Mouse (Mus musculus) olfactory bulb, adult 2 months (tissue): ENCODE results near the gene Zdhhc14.

Experiments
- CTCF ChIP-seq: fragments of 200-500 bp; IDR thresholded peaks from 2 replicates; pipeline ENCODE4 v1.5.1; 2012; ENCODE audit warnings: low read depth, mild to moderate bottlenecking, low read length, moderate library complexity; ENCODE audit not compliant: insufficient read depth
- POLR2A ChIP-seq: fragments of 200-500 bp; IDR thresholded peaks from 2 replicates; pipeline ENCODE4 v1.6.1; 2012; ENCODE audit warnings: mild to moderate bottlenecking, low read depth, low read length, moderate library complexity; ENCODE audit not compliant: insufficient read depth

DNA sequence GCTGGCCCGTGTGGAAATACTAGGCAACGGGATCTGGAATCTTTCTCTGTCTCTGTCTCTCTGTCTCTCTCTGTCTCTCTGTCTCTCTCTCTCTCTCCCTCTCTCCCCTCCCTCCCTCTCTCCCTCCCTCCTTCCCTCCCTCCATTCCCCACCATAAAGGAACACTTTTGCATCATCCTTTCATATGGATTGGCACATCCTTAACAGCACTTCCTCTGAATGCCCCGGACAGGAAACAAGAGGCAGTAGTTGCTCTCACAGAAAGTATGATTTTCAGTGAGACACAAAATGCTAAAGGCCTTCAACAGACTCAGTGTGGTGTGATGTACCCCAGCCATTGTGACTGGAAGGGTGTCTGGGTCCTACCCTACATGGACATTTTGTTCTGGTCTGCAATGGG is 89.9 kb downstream of the Zdhhc14 start:
- TF ChIP-seq CTCF (no peak), POLR2A (no peak)
